Mouse (Mus musculus) retina, embryonic 14.5 days (tissue): ENCODE data around the gene Smtnl2.
A peak's percentile ranks its signal among the peaks of the same experiment; 100 is the strongest.

ENCODE experiments used
- DNase-seq: peaks from one replicate; pipeline ENCODE4 v3.0.0-alpha.2; 2015; ENCODE audit warnings: low spot score

Gene Smtnl2

DNA sequence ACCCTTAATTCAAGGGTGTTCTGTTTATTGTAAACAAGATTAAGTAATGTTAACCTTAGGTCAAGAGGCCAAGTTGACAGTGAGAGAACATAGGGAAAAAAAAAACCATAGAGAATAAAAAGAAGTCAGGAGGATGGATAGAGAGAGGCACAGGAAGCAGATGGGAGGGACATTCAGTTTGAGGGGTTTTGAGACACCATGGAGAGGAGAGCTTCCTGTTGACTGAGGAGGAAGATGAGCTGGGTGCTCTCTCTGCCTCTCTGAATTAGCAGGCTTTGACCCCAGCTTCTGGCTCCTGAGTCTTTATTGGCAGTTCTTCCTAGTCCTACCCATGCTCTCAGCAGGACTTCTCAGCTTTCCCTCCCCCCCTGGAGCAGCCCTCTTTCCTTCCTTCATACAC is 13.7 kb upstream of the Smtnl2 start:
- no peak for DNase-seq

DNA sequence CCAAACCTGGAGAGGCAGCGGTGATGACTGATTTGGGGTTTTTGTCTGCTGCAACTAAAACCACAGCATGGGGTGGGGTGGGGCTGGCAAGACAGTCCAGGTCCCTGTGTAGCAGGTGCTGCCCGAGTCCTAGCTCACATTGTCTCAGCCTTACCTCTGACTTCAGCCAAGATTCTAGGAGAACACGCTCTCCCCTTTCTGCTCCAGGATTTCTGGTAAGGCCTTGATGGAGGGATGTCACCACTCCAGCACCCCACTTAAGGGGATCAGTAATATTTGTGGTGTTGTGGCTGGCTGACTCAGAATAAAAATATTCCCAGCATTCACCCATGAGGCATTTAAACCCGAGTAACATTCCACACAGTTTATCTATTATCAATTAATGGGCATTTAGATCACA is 12.2 kb upstream of the Smtnl2 start:
- no peak for DNase-seq

DNA sequence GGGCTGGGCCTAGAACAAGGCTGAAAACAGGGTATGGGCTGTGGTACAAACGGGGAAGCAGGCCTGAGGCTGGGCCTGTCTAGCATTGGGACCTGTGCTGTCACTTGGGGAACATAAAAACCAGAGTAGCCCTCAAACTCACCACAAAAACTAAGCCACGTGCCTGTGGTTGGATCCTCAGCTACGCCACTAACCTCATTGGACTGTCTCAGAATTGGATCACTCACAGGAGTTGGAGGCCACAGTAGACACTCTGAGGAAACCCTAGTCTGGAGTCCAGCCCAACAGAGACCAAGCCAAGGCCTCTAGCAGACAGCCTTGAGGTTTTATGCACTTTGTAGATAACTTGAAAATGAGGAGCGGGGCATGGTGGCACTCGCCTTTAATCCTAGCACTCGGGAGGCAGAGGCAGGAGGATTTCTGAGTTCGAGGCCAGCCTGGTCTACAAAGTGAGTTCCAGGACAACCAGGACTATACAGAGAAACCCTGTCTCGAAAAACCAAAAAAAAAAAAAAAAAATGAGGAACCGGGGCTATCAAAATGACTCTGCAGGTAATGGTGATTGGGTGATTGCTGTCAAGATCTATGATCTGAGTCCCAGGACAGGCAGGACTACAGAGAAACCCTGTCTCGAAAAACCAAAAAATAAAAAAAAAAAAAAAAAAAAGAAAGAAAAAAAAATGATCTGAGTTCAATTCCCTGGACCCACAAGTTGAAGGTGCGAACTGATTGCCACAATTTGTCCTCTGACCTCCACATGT is 10.2 kb upstream of the Smtnl2 start:
- no peak for DNase-seq

DNA sequence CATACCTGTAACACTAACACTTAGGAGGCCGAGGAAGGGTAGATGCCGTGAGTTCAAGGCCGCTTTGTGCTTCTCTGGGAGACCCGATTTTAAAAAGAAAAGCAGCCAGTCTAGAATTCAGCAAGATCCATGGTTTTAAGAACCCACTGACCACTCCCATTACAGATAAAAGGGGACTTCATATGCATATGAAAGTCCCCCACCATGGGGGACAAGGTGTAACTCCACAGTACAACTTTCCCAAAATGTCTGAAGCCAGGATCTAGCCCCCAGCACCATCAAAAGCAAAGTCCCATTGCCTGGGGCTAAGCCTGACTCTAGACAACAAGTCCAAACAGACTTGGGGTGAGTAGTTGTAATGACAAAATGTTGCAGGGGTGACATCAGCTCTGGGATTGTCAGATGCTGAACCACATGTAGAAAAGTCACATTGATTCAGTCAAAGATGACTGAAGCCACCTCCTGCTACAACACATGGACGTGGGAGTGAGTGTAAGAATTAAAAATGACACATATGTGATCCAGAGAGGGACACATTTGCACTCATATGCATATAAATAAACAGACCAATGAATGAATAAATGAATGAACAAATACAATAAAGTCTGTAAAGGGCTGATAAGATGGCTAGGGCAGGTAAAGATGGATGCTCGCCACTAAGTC is 9.1 kb upstream of the Smtnl2 start:
- no peak for DNase-seq

DNA sequence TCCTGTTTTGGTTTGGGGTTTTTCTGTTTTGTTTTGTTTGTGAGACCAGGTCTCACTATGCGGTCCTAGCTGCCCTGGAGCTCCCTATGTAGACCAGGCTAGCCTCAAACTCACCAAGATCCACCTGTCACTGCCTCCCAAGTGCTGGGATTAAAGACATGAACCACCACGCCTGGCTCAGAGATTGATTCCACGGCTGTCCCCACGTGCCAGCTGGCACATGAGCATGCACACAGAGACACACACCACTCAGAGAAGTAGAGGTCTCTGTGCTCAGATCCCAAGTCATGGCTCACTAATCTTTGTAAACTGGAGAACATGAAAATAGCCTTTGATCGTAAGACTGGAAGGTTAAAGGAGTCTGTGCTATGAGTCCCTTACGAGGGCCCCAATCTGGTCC is 7.5 kb upstream of the Smtnl2 start:
- no peak for DNase-seq

DNA sequence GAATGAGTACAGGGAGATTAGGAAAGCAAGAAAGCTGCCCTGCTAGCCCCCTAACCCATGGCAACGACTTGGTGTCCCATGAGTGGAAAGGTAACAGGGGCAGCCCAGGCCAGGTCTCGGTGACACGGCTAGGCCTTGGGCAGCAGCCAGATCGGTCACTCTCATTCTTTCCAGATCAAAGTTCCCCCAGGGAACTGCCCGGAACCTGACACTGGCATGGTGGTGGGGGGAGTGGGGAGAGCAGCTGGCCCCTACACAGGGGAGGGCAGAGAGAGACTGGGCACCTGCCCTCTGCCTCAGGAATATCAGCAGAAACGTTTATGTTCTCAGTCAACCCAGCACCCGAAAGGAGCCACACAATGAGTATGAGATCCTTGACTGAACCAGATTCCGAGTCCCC is 6.7 kb upstream of the Smtnl2 start:
- DNase-seq, result no peak

DNA sequence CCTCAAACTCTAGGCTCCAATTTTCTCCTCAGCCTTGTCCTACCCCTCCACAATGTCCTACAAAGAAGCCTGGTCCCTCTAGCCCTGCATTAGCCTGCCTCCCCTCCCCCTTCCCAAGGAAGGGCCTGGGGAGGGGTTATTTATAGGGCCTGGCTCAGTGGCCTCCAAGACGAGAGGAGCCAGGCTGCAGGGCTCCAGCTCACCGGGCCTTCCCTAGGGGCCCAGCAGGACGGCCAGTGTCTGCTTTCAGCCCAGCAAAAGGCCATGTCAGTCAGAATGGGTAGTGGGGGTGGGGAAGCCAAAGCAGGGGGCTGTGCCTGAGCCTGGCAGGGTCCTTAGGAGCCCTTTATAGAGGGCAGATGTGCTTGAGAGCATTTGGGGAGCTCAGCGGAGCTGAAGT is 5.9 kb upstream of the Smtnl2 start:
- DNase-seq, result no peak

DNA sequence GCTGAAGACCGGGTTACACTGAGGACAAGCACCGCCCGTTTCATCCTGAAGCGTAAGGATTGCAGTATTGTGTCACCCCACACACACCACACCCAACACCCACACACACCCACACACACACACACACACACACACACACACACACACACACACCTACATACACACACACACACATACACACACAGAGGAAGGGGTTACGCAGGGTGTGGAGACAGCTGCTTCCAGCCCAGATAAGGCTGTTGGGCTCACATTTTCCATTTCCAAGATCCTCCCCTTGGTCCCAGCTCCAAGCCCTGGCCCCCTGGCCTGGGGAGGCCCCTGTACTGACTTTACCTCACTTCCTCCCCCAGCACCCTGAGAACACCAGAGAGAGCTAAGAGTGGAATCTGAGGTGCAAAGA is 5.2 kb upstream of the Smtnl2 start:
- DNase-seq, result no peak

DNA sequence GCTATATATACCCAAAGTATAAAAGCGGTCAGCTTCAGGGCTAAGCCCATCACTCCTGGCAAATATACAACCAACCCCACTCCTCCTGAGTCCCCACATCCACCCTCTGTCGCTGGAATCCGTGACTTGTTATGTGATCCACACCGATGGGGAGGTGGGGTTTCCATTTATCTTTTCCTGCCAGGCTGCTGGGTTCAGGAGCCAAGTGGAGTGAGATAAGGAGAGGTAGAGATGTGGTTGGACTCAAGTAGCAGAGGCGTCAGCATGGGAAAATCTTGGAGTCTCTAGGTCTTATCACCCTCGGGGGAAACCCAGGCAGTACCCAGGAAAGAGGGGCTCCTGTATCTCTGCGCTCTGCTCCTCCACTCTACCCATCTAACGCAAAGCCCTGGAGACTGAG is 3.6 kb upstream of the Smtnl2 start:
- DNase-seq, result no peak

DNA sequence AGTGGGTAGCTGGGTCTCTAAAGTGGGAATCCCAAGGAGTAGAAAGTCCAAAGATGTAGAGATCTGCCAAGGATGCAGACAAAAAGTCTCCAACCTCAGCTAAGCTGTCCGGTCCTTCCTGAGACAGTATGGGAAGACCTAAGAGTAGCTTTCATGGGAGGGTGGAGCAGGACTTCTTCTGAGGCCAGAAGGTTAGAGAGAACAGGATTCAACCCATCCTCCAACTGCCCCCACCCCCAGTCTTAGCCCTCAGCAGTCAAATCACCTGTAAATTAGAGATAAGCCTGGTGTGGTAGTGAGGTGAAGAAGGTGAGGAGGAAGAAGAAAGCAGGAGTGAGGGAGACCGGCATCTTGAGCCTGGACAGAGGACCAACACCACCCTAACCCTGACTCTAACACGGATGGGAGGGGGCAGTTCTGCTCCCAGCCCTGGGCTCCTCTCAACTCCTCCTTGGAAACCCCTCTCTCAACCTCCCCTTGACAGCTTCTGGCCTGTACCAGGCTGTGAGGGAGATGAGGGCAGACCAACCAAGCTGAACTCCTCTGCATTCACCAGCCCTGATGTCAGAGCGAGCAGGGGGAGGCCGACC is 2.2 kb upstream of the Smtnl2 start:
- DNase-seq, result no peak

DNA sequence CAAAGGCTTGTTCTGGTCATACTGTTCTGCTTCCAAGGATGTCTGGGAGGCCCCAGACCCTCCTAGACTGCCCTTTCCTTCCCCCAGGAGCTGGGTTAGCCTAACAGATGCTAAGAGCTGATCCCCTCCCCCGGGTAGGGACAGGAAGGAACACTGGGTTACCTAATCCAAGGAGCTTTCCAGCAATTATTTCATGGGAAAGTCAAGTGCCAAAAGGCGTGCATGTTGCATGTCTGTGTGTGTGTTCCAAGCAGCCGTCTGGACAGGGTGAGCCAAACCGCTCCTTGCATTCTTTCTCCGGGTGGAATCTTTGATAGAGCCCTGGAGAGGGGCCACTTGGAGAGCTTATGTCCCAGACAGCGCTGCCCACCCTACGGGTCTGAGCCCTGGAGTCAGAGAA is 1.5 kb upstream of the Smtnl2 start:
- DNase-seq, result no peak

DNA sequence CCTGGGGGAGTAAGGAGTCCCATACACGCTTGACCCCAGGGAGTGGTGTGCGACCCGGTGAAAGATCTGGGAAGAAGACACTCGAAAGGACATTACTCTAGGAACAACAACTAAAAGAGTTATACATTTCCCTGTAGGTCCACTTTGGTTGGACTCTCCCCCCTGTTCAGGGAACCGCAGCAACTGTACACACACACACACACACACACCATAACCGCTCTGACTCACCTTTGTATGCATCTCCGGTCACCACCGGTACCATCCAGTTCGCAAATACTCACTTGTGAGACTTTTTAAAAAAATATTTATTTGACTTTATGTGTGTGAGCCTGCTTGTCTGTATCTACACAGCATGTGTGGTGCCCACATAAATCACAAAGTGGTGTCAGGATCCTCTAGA is 432 bp upstream of the Smtnl2 start:
- DNase-seq, result no peak

DNA sequence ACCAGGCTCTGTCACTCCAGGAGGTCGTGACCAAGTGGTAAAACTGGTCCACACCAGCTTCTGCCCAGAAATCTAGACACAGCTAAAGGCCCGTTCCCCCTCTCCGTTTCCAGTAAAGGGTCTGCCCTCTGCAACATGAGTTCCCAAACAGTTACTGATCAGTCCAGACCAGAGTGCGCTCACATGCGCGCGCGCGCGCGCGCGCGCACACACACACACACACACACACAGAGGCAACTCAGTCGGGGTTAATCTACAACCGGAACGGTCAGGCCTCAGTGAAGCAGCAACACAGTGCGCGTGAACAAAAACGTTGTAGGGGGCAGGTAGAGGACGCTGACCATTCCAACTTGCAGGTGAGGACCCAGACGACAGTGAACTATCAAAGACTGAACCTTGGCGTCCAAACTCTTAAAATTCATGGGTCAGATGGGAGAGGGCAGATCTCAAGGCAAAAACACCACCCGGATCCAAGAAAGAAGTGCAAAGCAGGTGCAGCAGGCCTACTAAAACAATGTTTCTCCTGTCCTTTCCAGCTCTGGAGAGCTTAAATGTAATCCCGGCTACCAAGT is 906 bp downstream of the Smtnl2 start:
- peak; percentile 46 for DNase-seq

DNA sequence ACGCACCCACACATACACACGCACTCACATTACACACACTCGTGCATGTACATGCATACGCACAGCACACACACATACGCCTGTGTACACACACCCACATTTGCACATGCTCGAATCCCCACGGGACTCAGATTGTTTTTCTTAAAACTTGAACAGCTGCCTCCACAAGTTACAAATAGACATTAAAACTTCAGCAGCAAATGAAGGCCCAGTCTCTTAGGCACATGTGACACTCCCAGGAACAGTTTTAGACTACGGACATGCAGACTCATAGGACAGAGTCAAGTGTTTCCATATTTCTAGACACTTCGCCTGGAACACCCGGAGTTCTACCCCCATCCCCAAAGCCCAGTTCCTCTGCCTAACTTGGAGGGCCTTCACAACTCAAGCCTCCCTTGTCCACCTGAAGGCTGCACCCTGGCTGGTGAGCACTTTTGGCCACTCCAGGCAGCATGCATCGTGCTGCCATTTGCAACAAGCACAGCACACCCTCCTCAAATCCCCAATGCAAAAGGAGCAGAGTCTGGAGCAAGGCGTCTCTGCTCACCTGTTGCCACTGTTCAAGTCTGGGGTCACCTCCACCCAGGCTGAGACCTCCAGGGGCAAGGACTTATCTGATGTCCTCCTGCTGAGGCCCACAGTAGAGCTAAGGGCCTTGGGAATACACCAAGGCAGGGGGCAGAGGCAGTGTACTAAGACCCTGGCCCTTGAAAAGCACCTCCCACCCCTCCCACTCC is 1.7 kb downstream of the Smtnl2 start:
- DNase-seq, result no peak

DNA sequence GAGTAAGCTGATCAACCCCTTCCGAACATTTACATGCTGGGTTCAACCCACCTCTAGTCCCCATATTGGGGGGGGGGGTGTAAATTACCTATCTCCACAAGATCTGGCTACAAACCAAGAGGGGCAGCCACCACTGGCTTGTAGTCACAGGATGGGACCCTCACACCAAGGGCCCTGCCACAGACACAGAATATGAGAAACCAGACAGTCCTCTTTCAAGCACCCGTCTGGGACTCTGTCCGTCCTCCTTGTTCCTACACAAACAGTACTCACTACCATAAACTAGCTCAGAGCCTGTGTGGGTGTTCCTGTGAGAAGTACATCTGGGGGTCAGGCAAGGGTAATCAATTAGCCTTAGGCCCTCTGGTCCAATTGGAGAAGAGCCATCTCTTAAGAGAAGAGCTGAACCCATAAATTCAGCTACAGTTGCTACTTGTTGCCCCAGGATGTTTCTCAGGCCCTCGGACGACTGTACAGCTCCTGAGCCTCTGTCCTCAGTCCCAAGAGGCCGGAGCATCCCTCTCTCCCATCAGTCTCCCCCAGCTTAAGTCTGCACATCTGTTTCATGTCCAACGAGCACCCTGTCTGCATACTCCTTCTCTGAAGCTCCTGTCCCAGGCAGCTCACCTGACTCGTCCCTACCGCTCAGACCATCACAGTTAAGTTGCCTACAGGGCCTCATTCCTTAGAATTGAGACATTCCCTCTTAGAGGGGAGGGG is 2.9 kb downstream of the Smtnl2 start:
- DNase-seq, result no peak

DNA sequence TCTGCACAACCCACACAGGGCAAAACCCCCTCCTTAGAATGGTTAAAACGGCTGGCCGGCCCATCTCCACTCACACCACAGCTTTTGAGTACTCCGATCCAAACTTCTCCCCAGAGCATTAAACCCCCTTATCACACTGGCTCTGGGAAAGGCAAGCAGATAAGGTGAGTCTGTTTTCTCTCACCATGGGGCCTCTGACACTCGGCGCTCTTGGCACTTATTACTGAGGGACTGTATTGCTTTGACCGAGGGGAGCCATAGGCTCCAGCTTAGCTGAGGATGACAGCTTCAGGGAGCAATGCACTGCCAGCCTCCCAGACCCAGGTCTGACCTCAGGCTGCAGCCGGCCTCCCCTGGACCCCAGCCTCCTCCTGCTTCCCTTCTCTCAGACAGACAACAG is 3.9 kb downstream of the Smtnl2 start:
- DNase-seq, result no peak

DNA sequence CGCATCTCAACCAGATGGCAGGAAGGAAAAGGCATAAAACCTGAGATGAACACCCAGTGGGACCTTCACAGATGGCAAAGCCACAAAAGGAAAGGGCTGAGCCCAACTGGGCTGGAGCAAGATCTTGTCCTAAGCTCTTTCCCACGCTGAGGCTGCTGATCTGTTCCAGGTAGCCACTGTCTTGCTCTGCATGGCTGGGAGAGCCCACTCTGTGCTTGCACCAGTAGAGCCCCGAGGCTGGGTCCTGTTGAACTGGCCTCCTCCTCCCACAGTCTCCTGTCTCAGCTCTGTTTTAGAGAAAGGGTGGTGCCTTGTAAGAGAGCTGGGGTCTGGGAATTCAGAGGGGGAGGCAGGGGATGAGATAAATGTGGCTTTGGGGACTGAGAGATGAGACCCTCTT is 4.4 kb downstream of the Smtnl2 start:
- DNase-seq, result no peak

DNA sequence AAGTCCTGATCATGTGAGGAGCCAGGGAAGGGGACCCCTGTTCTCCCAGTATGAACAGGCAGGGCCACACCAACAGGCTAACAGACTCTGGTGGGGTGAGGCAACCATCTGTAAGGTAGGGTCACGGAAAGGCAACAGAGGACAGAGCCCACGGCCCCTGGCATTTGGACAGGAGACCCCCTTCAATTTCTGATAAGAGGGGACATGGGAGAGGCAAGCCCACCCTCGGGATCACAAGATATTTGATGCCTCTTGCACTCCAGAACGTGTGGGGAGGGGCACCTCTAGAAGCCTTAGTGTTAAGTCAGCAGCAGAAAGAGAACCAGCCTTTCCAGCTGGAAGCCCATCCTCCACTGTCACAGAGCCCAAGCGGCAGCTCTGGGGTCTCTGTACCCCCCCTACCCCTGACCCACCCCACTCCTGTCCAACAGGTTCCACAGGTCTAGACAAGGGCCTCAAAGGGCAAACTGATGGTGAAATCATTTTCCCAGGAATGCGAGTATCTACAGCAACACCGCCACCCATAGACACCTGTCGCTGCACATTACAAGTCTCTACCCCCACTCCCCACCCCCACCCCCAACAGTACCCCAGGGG is 5.3 kb downstream of the Smtnl2 start:
- no peak for DNase-seq

DNA sequence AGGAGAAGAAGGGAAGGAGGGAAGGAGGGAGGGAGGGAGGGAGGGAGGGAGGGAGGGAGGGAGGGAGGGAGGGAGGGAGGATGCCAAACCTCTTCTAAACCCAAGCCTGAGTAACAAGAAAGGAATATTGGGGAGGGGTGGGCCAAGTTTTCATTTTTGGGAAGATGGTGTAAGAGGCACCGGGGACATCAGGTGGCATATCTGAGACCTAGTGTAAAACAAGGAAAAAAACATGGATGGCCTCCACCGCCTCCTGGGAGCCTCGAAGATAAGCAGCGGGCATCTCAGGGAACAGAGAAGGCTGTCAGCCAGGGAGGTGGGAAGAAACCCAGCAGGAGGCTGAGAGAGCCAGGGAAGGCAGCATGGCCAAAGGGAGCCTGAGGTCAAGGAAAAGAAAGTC is 6.0 kb downstream of the Smtnl2 start:
- no peak for DNase-seq

DNA sequence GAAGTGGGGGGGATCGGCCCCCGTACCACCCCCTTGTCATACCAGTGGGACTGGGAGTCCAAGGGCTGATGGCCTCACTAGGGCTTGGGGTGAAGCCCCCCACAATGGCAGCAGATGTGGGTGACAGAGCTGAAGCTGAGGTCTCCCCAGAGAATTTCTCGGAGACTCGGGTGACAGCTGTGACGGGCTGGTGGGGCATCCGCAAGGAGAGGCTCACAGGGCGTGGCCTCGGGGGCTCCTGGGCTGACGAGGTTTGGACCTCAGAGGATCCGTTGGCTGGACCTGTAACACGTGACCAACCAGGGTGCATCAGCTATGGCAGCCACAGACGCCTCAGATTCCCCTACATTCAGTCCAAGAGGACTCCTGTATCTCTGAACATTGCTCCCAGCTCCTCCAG is 8.5 kb downstream of the Smtnl2 start:
- no peak for DNase-seq

DNA sequence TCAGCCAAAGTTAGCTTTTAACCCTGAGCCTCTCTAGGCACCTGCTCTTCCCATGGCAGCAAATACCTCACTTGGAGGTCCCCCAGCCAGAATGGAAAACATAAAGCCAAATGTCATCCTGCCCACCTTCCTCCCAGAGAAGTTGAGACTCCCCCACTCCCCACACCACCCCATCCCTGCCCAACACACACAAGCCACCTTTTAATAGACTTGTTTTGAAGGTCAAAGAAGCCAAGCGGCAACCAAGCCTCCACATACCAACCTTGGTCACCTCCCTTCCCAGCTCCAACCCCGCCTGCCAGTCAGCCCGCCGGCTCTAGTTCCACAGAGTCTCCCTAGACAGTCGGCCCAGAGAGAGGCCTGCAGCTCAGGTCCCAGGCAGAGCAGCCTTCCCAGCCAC is 9.5 kb downstream of the Smtnl2 start:
- DNase-seq, result no peak

DNA sequence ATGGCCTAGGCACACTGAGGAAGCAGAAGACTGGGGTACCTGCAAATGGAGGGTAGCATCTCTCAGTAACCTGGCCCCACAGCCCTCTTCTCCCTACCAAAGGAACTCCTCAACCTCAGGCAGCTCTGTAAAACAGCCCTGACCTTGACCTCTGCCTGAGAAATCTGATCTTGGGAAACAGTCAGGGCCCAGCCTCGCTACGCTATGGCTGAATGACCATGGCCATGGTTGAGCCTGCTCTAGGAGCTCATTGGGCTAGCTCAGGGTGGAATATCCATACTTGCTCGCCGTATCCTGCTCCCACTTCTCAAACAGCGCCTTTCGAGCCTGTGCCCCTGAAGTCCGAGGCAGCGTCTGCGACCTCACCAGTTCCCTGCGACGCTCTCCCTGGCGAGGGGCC is 10.4 kb downstream of the Smtnl2 start:
- no peak for DNase-seq
